Mouse (Mus musculus): Measurements from ENCODE around the gene Tmem232. TPM values are rescaled to one million over a fixed set of nuclear protein-coding genes. Genes with fewer than 3 reads are reported as not detected.

The Tmem232 gene
- total and polyA plus RNA-seq, 2 experiments from 2014 or later: 0.18 TPM; not detected in 1

DNA sequence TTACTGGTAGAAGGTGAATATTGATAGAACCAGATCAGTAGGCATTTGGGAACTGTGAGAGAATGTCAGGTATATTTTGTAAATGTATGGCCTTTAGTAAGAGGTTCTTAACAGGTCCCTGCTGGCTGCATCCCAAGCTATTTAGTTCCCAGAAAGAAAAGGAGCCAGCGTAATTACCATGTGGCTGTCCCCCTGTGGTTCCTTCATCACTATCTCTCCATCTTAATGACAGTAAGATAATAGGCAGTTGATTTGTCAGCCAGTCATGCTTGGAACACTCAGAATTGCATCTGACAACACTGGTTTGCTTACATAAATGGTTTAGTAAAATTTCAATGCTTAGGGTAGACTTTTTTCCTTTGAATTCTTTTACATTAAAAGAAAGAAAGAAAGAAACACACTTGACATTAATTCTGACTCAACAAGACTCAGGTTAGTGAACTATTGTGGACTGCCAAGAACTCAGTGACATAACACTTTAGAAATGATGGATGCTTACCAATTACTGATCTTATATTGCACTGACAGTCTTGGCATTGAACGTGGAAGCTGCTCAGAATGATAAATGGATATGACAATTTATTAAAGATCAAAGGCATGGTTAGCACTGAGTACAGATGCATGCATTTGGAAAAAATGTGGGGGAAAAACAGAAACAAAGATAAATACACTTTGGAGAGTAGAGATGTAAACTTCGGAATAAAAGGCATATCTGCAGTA lies 174.9 kb downstream of the Tmem232 start:
- Histone ChIP-seq H3K27me3 (ENCODE audit: control insufficient read depth, insufficient read depth, low read length) (no peaks in the 10 kb centered on the region), H3K4me1 (ENCODE audit: control insufficient read depth, insufficient read depth) (no peaks in the 10 kb centered on the region), H3K4me3 (ENCODE audit: low read depth, low read length) (no peak overlapping the region), H3K9me3 (replicated peaks; ENCODE audit: control insufficient read depth, low read length) (no peaks in the 10 kb centered on the region), H3K9ac (replicated peaks; ENCODE audit: low read depth, low read length) (no peak overlapping the region), H3K27ac (ENCODE audit: low read depth) (no peak overlapping the region), H3K36me3 (replicated peaks; ENCODE audit: control insufficient read depth, insufficient read depth, low read length) (no peaks in the 10 kb centered on the region), H3K4me2 (ENCODE audit: low read depth, low read length) (no peak overlapping the region)
- no peak for ATAC-seq (ENCODE audit: insufficient read depth, low read depth)
- DNase-seq (ENCODE audit: low spot score): no peak
- 62% methylated on average over 3 of the region's 3 CpGs for WGBS
- TF ChIP-seq CTCF (IDR thresholded peaks at IDR 0.05; ENCODE audit: low read depth) (no peak), EP300 (IDR thresholded peaks at IDR 0.05; ENCODE audit: low read depth) (no peak)

DNA sequence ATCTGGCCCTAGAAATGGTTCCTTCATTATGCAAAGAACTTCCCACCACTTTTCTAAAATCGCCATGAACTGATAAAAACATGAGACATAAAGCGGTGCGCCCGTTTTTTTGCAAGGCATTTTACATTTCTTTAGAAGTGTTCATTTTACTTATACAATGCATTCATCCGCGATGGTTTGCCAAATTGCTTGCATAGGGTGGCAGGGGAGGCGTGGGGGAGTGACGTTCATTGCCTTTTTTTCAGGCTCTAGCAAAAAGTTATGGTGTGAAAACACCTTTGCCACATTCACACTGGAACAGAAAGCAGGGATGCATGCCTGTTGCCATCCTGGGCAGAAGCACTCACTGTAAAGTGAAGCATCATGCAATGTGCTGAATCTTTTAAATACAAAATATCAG lies 188.7 kb downstream of the Tmem232 start:
- Histone ChIP-seq H3K4me2 (ENCODE audit: low read depth, low read length) (no peak overlapping the region), H3K4me3 (ENCODE audit: low read depth, low read length) (no peak overlapping the region)
- no peak for ATAC-seq (ENCODE audit: insufficient read depth, low read depth)

DNA sequence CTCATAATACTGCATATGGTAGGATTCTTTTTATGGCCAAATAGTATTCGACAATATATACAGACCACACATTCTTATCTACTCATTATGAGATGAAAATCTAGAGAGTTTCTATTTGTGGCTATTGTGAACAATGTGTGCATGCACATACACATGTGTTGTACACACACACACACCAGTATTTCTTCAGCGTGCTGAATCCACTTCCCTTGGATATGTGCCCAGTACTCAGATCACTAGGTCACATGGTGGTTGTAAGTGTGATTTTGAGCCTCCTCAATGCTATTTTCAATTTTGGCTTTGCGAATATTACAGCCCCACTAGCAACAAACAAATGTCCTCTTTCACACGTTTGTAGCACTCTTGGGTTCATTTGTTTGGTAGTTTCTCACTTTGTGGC lies 200.6 kb downstream of the Tmem232 start:
- DNase-seq (ENCODE audit: low spot score) (no peak), ATAC-seq (ENCODE audit: insufficient read depth, low read depth) (no peak)
- no peaks in the 10 kb centered on the region for H3K27me3 ChIP-seq (ENCODE audit: control insufficient read depth, insufficient read depth, low read length)
- no peaks in the 10 kb centered on the region for H3K36me3 ChIP-seq (replicated peaks; ENCODE audit: control insufficient read depth, insufficient read depth, low read length)
- H3K4me1 ChIP-seq (ENCODE audit: control insufficient read depth, insufficient read depth): no peaks in the 10 kb centered on the region
- H3K4me3 ChIP-seq (ENCODE audit: low read depth, low read length): no peak overlapping the region
- WGBS: 43% methylated on average over 4 of the region's 4 CpGs
- H3K9me3 ChIP-seq (replicated peaks; ENCODE audit: control insufficient read depth, low read length): no peaks in the 10 kb centered on the region; the same call in 1 of the 2 replicates
- H3K27ac ChIP-seq (ENCODE audit: low read depth): no peak overlapping the region
- no peak overlapping the region for H3K9ac ChIP-seq (replicated peaks; ENCODE audit: low read depth, low read length)
- H3K4me2 ChIP-seq (ENCODE audit: low read depth, low read length): no peak overlapping the region
- TF ChIP-seq CTCF (IDR thresholded peaks at IDR 0.05; ENCODE audit: low read depth): no peak
- no peak for TF ChIP-seq EP300 (IDR thresholded peaks at IDR 0.05; ENCODE audit: low read depth)

More for the DNA sequence above, 188.7 kb downstream of the Tmem232 start:
- Histone ChIP-seq H3K4me1 (ENCODE audit: control insufficient read depth, insufficient read depth) (no peaks in the 10 kb centered on the region), H3K27me3 (ENCODE audit: control insufficient read depth, insufficient read depth, low read length) (no peaks in the 10 kb centered on the region), H3K9ac (replicated peaks; ENCODE audit: low read depth, low read length) (no peak overlapping the region), H3K36me3 (replicated peaks; ENCODE audit: control insufficient read depth, insufficient read depth, low read length) (no peaks in the 10 kb centered on the region), H3K9me3 (replicated peaks; ENCODE audit: control insufficient read depth, low read length) (0 out of 2 replicates have a peak, but pooled peaks cover 2% of the 10 kb centered on the region), H3K27ac (ENCODE audit: low read depth) (no peak overlapping the region)
- TF ChIP-seq EP300 (IDR thresholded peaks at IDR 0.05; ENCODE audit: low read depth) (no peak), CTCF (IDR thresholded peaks at IDR 0.05; ENCODE audit: low read depth) (no peak)
- no peak for DNase-seq (ENCODE audit: low spot score)
- 85% methylated on average over 8 of the region's 8 CpGs for WGBS

DNA sequence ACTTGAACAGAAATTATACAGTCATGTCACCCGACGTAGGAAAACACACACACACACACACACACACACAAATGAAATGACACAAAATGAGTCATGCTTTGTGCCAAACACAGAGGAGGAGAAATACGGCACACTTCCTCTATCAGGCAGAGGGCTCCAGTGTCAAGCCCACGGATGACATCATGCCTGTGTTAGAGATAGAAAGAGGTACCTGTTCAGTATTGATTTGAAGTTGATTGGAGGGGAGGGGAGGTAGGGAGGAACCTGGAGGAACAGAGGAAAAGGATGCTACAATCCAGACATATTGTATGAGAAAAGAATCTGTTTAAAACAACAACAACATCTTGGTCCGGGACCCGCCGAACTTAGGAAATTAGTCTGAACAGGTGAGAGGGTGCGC lies 209.8 kb downstream of the Tmem232 start:
- no peaks in the 10 kb centered on the region for H3K36me3 ChIP-seq (replicated peaks; ENCODE audit: control insufficient read depth, insufficient read depth, low read length)
- no peaks in the 10 kb centered on the region for H3K9me3 ChIP-seq (replicated peaks; ENCODE audit: control insufficient read depth, low read length)
- no peak overlapping the region for H3K4me2 ChIP-seq (ENCODE audit: low read depth, low read length)
- TF ChIP-seq CTCF (IDR thresholded peaks at IDR 0.05; ENCODE audit: low read depth): no peak
- no peak for TF ChIP-seq EP300 (IDR thresholded peaks at IDR 0.05; ENCODE audit: low read depth)
- H3K4me1 ChIP-seq (ENCODE audit: control insufficient read depth, insufficient read depth): no peaks in the 10 kb centered on the region
- H3K27ac ChIP-seq (ENCODE audit: low read depth): no peak overlapping the region
- no peak for DNase-seq (ENCODE audit: low spot score)
- no peak for ATAC-seq (ENCODE audit: insufficient read depth, low read depth)
- no peaks in the 10 kb centered on the region for H3K27me3 ChIP-seq (ENCODE audit: control insufficient read depth, insufficient read depth, low read length)
- 76% methylated on average over 8 of the region's 8 CpGs for WGBS
- H3K9ac ChIP-seq (replicated peaks; ENCODE audit: low read depth, low read length): no peak overlapping the region
- H3K4me3 ChIP-seq (ENCODE audit: low read depth, low read length): no peak overlapping the region

DNA sequence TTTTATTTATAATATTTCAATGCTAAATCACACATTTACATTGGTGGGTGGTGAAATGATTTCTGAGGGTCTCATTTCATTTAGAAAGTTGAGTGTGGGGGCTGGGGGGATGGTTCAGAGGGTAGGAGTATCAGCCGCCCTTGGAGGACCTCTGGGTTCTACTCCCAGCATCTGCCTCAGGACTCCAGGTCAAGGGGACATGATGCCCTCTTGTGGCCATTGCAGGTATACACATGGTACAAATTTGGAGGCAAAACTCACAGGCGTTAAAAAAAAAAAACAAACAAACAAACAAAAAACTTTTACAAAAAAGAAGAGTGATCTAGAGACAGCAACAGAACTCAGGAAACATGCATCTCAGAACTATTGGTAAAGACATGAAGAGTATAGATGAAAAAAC lies 215.3 kb downstream of the Tmem232 start:
- Histone ChIP-seq H3K36me3 (replicated peaks; ENCODE audit: control insufficient read depth, insufficient read depth, low read length) (no peaks in the 10 kb centered on the region), H3K9me3 (replicated peaks; ENCODE audit: control insufficient read depth, low read length) (no peaks in the 10 kb centered on the region), H3K4me2 (ENCODE audit: low read depth, low read length) (no peak overlapping the region), H3K27me3 (ENCODE audit: control insufficient read depth, insufficient read depth, low read length) (no peaks in the 10 kb centered on the region), H3K4me1 (ENCODE audit: control insufficient read depth, insufficient read depth) (no peaks in the 10 kb centered on the region), H3K27ac (ENCODE audit: low read depth) (no peak overlapping the region), H3K9ac (replicated peaks; ENCODE audit: low read depth, low read length) (no peak overlapping the region), H3K4me3 (ENCODE audit: low read depth, low read length) (no peak overlapping the region)
- DNase-seq (ENCODE audit: low spot score) (peak; percentile 45), ATAC-seq (ENCODE audit: insufficient read depth, low read depth) (no peak)
- 19% methylated on average over 2 of the region's 2 CpGs for WGBS
- TF ChIP-seq CTCF (IDR thresholded peaks at IDR 0.05; ENCODE audit: low read depth) (peak; percentile 71), EP300 (IDR thresholded peaks at IDR 0.05; ENCODE audit: low read depth) (no peak)

DNA sequence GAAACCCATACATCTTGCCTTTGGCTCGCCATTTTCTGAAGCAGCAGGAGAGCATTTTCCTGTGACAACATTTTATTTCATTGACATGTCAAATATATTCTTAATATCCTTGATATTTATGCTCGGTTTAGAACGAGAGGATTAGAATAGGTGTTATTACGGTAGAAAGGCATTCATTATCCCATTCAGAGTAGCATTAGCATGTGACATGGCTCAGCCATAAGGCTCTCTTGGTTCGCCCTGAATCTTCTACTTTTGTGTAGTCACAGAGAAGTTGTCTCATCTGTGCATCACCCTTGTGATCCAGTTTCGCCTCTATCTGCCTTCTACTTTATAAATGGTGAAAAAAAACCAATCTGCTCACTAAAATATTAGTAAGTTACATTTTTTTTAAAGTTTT lies 220.0 kb downstream of the Tmem232 start:
- WGBS: 88% methylated on average over 6 of the region's 6 CpGs
- no peak overlapping the region for H3K4me2 ChIP-seq (ENCODE audit: low read depth, low read length)

More for the DNA sequence above, 220.0 kb downstream of the Tmem232 start:
- no peak overlapping the region for H3K27ac ChIP-seq (ENCODE audit: low read depth)
- H3K27me3 ChIP-seq (ENCODE audit: control insufficient read depth, insufficient read depth, low read length): no peaks in the 10 kb centered on the region
- no peaks in the 10 kb centered on the region for H3K4me1 ChIP-seq (ENCODE audit: control insufficient read depth, insufficient read depth)
- H3K4me3 ChIP-seq (ENCODE audit: low read depth, low read length): no peak overlapping the region
- DNase-seq (ENCODE audit: low spot score) (no peak), ATAC-seq (ENCODE audit: insufficient read depth, low read depth) (no peak)
- TF ChIP-seq EP300 (IDR thresholded peaks at IDR 0.05; ENCODE audit: low read depth) (no peak), CTCF (IDR thresholded peaks at IDR 0.05; ENCODE audit: low read depth) (no peak)
- H3K9me3 ChIP-seq (replicated peaks; ENCODE audit: control insufficient read depth, low read length): no peaks in the 10 kb centered on the region
- no peak overlapping the region for H3K9ac ChIP-seq (replicated peaks; ENCODE audit: low read depth, low read length)
- no peaks in the 10 kb centered on the region for H3K36me3 ChIP-seq (replicated peaks; ENCODE audit: control insufficient read depth, insufficient read depth, low read length)

All from heart, postnatal 0 days (tissue).